Mouse (Mus musculus) heart, postnatal 0 days (tissue): ENCODE data around the gene Spata3.

Experiments used
- CTCF ChIP-seq: IDR thresholded peaks from 2 replicates; pipeline ENCODE4 v1.5.1; 2016; ENCODE audit warnings: antibody characterized with exemption, control low read depth, low read depth
- EP300 ChIP-seq: IDR thresholded peaks from 2 replicates; pipeline ENCODE4 v1.6.1; 2016; ENCODE audit warnings: antibody characterized with exemption, low read depth

- TF ChIP-seq CTCF (no peak), EP300 (no peak)
These were observed 23.5 kb downstream of the Spata3 start for GRCm38 (mm10) chr1:86040131-86040530.
